Mouse (Mus musculus) limb, embryonic 14.5 days (tissue): Measurements from ENCODE around the gene Bora. TPM values are rescaled to one million over a fixed set of nuclear protein-coding genes. Genes with fewer than 3 reads are reported as not detected.

Source experiments
- ATAC-seq: fragments of 200-750 bp; cut with Nextera tagmentation; 2 replicates; pipeline ENCODE4 v1.8.0; 2017; ENCODE audit warnings: low read depth, moderate number of reproducible peaks, moderate TSS enrichment; ENCODE audit not compliant: low FRiP score
- DNase-seq: peaks from one replicate; pipeline ENCODE4 v3.0.0-alpha.2; 2015; ENCODE audit warnings: low spot score
- H3K27ac ChIP-seq: fragments of 300-500 bp; sonication (generic); replicated peaks from 2 replicates; pipeline ENCODE4 v1.5.1; 2014; ENCODE audit warnings: low read depth, mild to moderate bottlenecking, low read length, moderate library complexity, mixed read lengths
- H3K27me3 ChIP-seq: fragments of 300-500 bp; sonication (generic); 2 replicates; pipeline ENCODE4 v1.6.1; 2014; ENCODE audit warnings: low read length, mixed read lengths; ENCODE audit not compliant: control insufficient read depth, insufficient read depth
- H3K36me3 ChIP-seq: fragments of 300-500 bp; sonication (generic); 2 replicates; pipeline ENCODE4 v1.6.1; 2014; ENCODE audit warnings: mild to moderate bottlenecking, low read length, moderate library complexity, mixed read lengths; ENCODE audit not compliant: control insufficient read depth, insufficient read depth
- H3K4me1 ChIP-seq: fragments of 300-500 bp; sonication (generic); 2 replicates; pipeline ENCODE4 v1.6.1; 2014; ENCODE audit warnings: antibody characterized with exemption, low read length, mixed read lengths; ENCODE audit not compliant: control insufficient read depth, insufficient read depth
- H3K4me2 ChIP-seq: fragments of 300-500 bp; sonication (generic); replicated peaks from 2 replicates; pipeline ENCODE4 v1.6.1; 2014; ENCODE audit warnings: low read depth, mild to moderate bottlenecking, low read length, moderate library complexity; ENCODE audit not compliant: severe bottlenecking
- H3K4me3 ChIP-seq: fragments of 300-500 bp; sonication (generic); replicated peaks from 2 replicates; pipeline ENCODE4 v1.5.1; 2014; ENCODE audit warnings: low read length
- H3K9ac ChIP-seq: fragments of 300-500 bp; sonication (generic); 2 replicates; pipeline ENCODE4 v1.6.1; 2014; ENCODE audit warnings: mild to moderate bottlenecking, low read depth, low read length, moderate library complexity; ENCODE audit not compliant: severe bottlenecking
- H3K9me3 ChIP-seq: fragments of 300-500 bp; sonication (generic); 2 replicates; pipeline ENCODE4 v1.6.1; 2016; ENCODE audit warnings: low read length; ENCODE audit not compliant: control insufficient read depth
- POLR2A ChIP-seq: fragments of 200-500 bp; IDR thresholded peaks from 2 replicates; pipeline ENCODE4 v1.8.0; 2012; ENCODE audit warnings: inconsistent platforms, mild to moderate bottlenecking, moderate library complexity, borderline replicate concordance; ENCODE audit not compliant: insufficient read depth, insufficient read length; ENCODE audit errors: extremely low read depth
- WGBS: fragments of 180-500 bp; shearing (Covaris S2); extraction: QIAGEN DNeasy Blood & Tissue Kit; methylation state at CpG from one replicate; pipeline ENCODE4 v1.1.7; 2014; 5-methylcytosine and 5-hydroxymethylcytosine counted together
- polyA plus RNA-seq, 2 experiments: library from polyadenylated mRNA; depleted of rRNA in 1 of 2; stranded (reverse) in 1 of 2; unstranded in 1 of 2; fragments of >200 nt; fragmentation: Nextera tagmentation in 1 of 2; extraction: Ambion mirVana in 1 of 2; gene quantifications; 2 replicates each; pipeline versions ENCODE4 v1.2.1 to v1.2.3; 2012 to 2014

The Bora gene
- polyA plus RNA-seq, 2 experiments = 33.3 to 45.5 TPM

GRCm38 (mm10) chr14:99063091-99063490 lies 17.1 kb downstream of the Bora start:
- Histone ChIP-seq H3K36me3 (peaks cover 64% of the 10 kb centered on the region), H3K4me2 (no peak overlapping the region), H3K27me3 (no peaks in the 10 kb centered on the region), H3K4me3 (no peak overlapping the region), H3K27ac (no peak overlapping the region), H3K9ac (no peak overlapping the region), H3K4me1 (no peaks in the 10 kb centered on the region), H3K9me3 (no peaks in the 10 kb centered on the region)
- ATAC-seq = no peak
- WGBS = 96% methylated on average over 2 of the region's 2 CpGs
- DNase-seq = no peak
- TF ChIP-seq POLR2A = no peak

GRCm38 (mm10) chr14:99071146-99071545 lies 25.1 kb downstream of the Bora start:
- WGBS = 75% methylated on average over 4 of the region's 4 CpGs
- no peaks in the 10 kb centered on the region for H3K27me3 ChIP-seq
- H3K27ac ChIP-seq = no peak overlapping the region
- no peak overlapping the region for H3K9ac ChIP-seq
- no peak for TF ChIP-seq POLR2A
- DNase-seq = no peak
- peaks cover 71% of the 10 kb centered on the region for H3K36me3 ChIP-seq
- no peak for ATAC-seq
- no peaks in the 10 kb centered on the region for H3K9me3 ChIP-seq
- H3K4me3 ChIP-seq = no peak overlapping the region
- H3K4me2 ChIP-seq = no peak overlapping the region
- H3K4me1 ChIP-seq = no peaks in the 10 kb centered on the region

DNA sequence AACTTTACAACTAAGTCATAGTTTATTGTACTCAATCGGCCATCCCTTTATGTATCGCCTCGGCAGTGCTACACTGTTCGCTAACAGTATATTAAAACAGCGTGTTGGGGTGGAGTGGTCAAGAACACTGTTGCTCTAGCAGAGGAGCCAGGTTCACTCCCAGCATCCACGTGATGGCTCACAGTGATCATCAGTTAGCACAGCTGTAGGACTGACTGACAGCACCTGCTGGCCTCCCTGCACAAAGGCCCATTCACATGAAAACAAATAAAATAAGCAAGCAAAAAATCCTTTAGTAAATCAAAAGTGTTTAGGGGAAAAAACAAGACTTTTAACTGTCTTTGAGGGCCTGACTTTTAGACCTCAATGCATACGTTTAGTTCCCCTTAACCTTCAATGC lies 42.9 kb downstream of the Bora start:
- Histone ChIP-seq H3K36me3 (peaks cover 66% of the 10 kb centered on the region), H3K9ac (no peak overlapping the region), H3K4me2 (no peak overlapping the region), H3K4me1 (no peaks in the 10 kb centered on the region), H3K27me3 (no peaks in the 10 kb centered on the region), H3K9me3 (no peaks in the 10 kb centered on the region), H3K27ac (no peak overlapping the region), H3K4me3 (no peak overlapping the region)
- ATAC-seq (no peak), DNase-seq (no peak)
- no peak for TF ChIP-seq POLR2A
- WGBS = 89% methylated on average over 7 of the region's 7 CpGs

DNA sequence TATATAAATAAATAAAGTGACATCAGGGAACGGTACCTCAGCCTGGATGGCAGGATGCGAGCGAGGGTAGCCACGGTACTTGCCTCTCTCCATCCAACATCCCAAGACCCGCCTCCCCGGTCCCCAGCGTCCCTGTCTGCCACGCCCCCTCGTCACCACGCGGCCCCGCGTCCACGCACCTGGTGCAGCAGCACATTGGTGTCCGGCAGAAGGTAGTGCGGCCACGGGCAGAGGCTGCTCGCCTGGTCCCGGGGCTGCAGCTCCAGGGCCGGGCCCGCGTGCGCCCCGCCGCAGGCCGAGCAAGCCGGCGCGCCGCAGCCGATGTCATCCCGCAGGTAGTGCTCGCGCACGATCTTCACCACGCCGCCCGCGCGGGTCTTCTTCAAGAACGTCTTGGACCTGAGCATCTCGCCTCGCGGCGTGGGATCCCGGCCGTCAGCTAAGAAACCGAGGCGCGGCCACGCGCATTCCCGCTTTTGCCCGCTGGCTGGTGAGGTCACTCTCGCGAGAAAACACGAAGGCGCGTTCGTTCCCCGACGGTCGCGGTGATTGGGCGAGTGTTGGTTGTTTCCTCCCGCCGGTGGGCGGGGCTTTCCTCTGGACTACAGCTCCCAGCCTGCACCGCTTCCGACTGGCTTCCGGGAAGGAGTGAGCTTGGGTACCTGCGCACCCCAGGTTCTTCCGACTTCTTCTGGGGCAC lies 53.4 kb downstream of the Bora start, which contains the start of the genes Pibf1 and Dis3:
TSS of gene Pibf1 (plus strand) at position 158 of the 700 bp plus-strand sequence.
TSS of gene Dis3 (minus strand) at position 504 of the 700 bp plus-strand sequence.
- Histone ChIP-seq H3K4me1 (peaks cover 7% of the 10 kb centered on the region), H3K36me3 (peaks cover 39% of the 10 kb centered on the region), H3K9ac (peak within 1 kb of the TSS; percentile 91), H3K4me3 (peak within 1 kb of the TSS; percentile 92), H3K4me2 (peak within 1 kb of the TSS; percentile 81), H3K27ac (peak within 1 kb of the TSS; percentile 85), H3K27me3 (no peaks in the 10 kb centered on the region), H3K9me3 (no peaks in the 10 kb centered on the region)
- DNase-seq (peak; percentile 99), ATAC-seq (peak; percentile 100)
- TF ChIP-seq POLR2A = 0 out of 2 replicates have a peak, but pooled peaks have one; percentile 72
- under 1% methylated on average over 53 of the region's 73 CpGs for WGBS

- TF ChIP-seq POLR2A = no peak
- Histone ChIP-seq H3K4me1 (peaks cover 7% of the 10 kb centered on the region), H3K36me3 (peaks cover 38% of the 10 kb centered on the region), H3K9me3 (no peaks in the 10 kb centered on the region), H3K4me3 (peak overlapping the region; percentile 92), H3K4me2 (peak overlapping the region; percentile 46), H3K27me3 (no peaks in the 10 kb centered on the region), H3K9ac (peak overlapping the region; percentile 91), H3K27ac (no peak overlapping the region)
- ATAC-seq (no peak), DNase-seq (peak; percentile 10)
- WGBS = 7% methylated on average over 20 of the region's 20 CpGs
Observed at GRCm38 (mm10) chr14:99099967-99100587, 54.1 kb downstream of the Bora start.
